Mouse (Mus musculus): ENCODE data around the gene Rps6ka4.

Gene Rps6ka4

DNA sequence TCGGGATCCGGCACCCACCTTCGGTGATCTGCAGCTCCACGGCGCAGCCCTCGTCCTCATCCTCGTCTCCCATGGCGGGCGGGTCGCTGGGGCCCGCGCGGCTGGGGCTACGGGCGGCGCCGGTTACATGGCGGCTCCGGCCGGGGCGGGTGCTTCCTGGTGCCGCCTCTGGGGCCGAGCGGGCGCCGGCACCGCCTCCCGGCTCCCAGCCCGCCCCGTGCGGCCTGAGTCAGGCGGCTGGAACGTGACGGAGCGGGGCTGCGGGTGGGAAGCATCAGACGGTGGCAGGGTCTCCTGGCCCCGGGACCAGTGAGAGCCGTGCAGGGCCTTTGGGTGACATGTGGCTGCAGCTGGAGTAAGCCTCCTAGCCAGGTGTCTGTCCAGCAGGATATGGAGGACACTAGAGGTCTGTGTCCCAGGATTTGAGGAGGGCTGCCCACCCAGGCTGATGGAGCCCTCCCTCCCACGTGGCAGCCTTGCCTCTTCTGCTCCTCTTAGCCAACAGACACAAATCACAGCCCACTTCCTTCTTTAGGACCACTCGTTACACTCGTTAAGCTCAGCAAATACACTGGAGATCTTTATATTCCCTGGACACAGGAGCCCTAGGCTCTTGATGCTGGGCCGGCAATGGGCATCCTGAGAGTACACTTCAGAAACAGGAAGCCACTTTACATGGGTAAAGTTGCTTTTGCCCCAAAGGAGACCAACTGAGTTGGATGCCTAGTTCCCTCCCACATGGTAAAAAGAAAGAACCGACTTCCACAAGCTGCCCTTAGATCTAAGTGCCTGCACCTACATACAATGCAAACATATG is at the start of gene Rps6ka4:
Gene Rps6ka4, minus strand, starts transcription at position 162 of the 817 bp plus-strand sequence.
- no peak for DNase-seq (ENCODE audit: low spot score)

DNA sequence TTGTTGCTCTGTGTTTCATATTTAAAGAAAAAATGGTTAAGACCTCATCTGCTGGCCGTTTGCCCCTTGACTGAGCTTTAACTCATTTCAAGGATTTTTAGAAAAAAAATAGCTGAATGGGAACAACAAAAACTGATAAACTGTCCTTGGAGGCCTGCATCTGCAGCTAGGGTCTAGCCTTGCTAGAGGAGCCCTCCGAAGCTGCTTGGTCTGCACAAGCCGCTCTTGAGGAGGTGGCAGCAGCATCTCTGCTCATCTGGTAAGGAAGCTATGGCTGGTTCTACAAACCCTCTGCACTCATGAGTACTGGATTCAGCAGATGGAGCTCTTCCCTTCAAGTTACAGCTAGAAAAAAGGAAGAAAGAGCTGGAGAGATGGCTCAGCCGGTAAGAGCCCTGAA is 37.5 kb upstream of the Rps6ka4 start:
- DNase-seq (ENCODE audit: low spot score) = no peak

DNA sequence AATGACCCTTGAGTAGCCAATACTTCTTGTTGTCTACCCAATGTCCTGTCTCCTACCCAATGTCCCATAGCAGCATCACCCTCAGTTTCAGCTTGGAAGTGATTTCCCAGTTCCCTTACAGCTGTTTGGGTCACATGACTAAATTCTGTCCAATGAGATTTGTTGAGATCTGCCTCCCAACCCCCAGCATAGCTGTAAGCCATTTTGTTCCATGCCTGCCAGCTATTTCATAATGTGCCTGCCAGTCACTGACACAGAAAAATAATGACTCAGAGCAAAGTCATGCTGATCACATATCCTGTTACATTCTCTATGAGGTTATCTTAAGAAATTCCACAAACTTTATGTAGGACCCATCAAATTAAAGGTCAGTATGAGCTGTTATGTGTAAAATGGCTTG is 36.4 kb upstream of the Rps6ka4 start:
- no peak for DNase-seq (ENCODE audit: low spot score)

DNA sequence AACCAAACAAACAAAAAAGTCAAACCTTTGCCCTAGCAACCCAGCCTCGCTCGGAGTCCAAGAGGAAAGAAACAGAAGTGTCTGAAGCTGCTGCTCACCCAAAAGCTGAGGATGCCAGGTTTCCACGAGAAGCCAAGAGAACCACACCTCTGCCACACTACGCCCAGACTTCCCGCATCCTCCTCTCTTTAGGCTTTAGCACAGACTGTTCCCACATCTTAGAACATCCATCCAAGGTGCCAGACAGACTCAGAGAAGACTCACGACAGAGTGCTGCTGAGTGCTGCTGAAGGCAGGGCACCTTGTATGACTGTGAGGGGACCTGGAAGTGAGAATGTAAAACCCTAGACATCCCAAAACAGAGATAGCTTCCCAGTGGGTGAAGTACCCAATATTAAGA is 35.4 kb upstream of the Rps6ka4 start:
- no peak for DNase-seq (ENCODE audit: low spot score)

DNA sequence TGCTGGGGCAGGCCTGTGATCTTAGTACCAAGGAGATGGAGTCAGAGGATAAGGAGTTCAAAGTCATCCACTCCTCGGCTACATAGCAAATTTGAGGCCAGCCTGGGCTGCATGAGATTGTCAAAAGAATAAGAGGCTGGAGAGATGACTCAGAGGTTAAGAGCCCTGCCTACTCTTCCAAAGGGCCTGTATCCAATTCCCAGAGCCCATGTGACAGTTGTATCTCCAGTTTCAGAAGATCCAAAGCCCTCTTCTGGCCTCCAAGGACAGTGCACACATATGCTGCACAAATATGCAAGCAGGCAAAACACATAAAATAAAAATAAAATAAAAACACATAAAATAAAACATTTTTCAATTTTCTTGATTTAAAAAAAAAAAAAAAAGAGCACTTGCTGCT is 33.8 kb upstream of the Rps6ka4 start:
- DNase-seq (ENCODE audit: low spot score) = no peak

DNA sequence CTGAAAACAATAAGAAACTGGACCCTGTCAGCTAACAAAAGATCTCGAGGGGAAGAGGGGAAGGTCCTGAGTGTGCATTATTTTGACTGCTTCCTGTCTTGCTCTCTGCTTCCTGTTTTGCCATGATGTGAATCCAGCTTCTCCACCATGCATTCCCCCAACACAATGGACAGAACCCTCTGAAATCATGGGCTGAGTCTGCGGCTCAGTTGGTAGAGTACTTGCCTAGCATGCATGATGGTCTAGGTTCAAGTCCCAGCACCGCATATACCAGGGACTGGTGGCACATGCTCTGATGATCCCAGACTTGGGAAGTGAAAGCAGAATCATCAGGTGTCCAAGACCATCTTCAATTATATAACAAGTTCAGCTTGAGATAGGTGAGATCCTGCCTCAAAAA is 32.3 kb upstream of the Rps6ka4 start:
- no peak for DNase-seq (ENCODE audit: low spot score)

DNA sequence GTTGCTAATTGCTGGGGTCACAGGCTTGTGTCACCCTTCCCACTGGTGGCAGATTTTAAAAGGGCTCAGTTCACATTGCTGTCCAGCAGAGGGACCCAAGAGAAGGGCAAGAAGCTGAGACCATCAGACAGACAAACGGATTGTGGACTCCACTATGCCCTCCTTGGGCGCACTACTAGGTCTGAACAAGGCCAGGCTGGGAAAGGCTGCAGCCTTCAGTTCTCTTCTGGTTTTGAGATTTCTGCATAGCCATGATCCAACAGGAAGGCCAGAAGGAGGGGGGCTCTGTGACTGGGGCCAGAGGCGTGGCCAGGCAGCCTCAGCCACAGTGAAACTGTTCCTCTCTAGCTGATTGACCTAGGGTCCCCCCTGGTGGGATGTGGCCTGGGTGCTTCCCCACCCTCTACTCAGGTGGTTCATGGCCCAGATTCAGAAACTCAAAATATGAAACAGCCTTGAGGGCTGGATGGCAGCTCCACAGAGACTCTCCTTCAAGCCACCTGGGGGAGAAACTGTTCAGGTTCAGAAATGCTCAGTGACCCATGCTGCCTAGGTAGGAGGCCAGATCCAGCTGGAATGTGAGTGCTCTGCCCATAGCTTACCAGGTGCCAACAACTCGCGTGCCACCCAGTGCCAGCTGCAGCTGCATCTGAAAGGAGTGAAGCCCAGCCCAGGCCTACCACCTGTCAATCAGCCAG is 31.3 kb upstream of the Rps6ka4 start:
- DNase-seq (ENCODE audit: low spot score) = peak; percentile 39

DNA sequence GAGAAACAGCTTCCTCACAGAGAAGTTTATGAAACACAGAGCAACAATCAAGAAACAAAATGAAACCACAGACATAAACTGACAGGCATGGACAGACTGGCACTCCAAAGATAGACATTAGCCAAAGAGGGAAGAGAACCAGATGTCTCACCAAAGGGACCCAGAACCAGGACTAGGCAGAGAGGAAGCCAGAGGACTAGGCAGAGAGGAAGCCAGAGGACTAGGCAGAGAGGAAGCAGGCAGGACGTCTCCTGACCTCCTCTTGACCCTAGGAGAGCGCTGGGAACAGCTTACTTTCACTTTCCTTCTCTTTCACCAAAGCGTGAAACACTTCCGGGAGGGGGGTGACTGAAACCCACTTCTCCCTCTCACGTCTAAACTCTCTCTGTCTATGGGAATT is 28.9 kb upstream of the Rps6ka4 start:
- peak; percentile 58 for DNase-seq (ENCODE audit: low spot score)

DNA sequence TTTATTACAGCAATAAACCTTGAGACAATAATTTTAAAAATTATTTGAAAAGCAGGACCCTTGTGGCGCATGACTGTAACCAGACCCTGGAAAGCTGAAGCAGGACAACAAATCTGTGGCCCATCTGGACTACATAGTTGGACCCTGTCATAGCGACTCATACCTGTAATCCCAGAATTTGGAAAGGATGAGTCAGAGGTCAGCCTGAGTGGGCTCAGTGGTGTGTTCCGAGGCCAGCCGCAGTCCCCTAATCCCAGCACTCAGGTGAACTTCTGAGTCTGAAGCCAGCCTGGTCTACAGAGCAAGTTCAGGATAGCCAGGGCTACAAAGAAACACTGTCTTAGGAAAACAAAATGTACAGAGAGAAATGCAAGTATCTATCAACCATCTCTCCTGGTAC is 21.0 kb upstream of the Rps6ka4 start:
- no peak for DNase-seq (ENCODE audit: low spot score)

DNA sequence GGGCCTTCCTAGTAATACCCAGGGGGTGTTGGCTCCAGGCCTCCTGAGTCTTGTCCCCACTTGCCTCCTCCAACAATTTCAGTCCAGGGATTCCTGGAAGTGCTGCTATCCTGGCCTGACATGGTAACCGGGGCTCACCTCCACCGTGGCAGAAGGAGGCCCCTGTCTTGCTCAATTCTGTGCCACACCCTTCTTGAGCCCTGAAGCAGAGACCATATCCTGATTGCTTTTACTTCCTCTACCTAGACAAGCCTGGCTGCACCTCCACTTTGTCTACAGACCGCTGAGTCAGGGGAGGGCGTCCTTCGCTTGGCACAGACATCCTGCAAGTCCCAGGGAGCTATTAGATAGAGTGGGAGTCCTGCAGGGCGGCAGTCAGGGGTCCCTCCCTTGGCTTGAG is 20.3 kb upstream of the Rps6ka4 start:
- no peak for DNase-seq (ENCODE audit: low spot score)

DNA sequence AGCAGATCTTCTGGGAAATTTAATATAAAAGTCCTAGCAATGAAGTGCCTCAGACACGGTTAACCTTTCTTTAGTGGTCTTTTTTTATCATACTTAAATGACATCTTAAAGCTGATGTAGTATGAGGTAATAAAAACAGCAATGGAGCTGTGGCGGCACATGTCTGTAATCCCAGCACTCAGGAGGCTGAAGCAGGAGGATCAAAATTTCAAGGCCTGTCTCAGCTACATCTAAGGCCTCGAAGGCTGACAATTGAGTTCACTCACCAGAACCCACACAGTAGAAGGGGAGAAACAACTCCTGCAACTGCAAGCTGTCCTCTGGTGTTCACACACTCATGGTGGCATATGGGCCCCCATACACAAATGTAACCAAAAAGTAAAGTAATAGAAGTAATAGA is 19.5 kb upstream of the Rps6ka4 start:
- DNase-seq (ENCODE audit: low spot score) = no peak

DNA sequence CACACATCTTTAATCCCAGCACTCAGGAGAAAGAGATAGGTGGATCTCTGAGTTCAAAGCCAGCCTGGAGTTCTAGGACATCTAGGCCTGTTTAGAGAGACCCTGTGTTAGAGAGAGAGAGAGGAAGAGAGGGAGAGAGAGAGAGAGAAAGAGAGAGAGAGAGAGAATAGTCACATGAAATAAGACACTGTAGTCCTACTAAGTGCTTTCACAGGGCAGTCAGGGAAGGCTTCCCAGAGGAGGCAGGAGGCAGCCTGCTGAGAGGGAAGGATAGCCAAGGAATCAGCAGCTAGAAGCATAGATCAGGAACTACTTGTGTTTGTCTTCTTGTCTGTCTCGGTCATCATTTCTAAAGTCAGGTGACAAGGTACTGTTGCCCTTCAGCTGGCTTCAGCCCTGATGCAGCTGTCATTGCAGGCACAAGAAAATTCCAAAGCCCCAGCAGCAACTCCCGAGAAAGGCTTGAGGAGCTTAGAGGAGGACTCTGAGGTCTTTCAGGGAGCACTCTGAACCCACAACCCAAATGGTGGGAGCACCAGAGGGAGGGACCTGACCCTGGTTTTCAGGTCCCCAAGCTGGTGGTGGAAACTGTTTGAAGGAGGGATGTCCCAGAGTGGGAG is 18.7 kb upstream of the Rps6ka4 start:
- no peak for DNase-seq (ENCODE audit: low spot score)

DNA sequence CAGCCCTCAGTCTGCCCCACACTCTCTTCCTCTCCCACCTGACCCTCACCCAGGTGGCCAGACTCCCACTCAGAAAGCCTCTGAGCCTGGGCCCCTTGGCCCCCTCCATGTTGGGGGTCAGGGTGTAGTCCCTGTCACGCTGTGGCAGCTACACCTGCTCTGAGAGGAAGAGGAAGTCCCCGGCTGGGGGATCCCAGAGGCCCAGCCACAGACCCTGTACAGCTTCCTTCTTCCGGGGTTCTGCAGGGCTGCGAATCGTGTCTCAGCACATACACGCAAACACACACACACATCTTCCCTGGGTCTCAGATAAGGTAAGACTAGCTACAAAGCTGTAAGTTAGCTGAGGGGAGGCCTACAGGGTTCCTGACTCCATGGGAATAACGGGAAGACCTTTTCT is 17.6 kb upstream of the Rps6ka4 start, which contains the start of gene Ccdc88b:
Gene Ccdc88b, minus strand, starts transcription at position 181 of the 400 bp plus-strand sequence.
- DNase-seq (ENCODE audit: low spot score) = no peak

DNA sequence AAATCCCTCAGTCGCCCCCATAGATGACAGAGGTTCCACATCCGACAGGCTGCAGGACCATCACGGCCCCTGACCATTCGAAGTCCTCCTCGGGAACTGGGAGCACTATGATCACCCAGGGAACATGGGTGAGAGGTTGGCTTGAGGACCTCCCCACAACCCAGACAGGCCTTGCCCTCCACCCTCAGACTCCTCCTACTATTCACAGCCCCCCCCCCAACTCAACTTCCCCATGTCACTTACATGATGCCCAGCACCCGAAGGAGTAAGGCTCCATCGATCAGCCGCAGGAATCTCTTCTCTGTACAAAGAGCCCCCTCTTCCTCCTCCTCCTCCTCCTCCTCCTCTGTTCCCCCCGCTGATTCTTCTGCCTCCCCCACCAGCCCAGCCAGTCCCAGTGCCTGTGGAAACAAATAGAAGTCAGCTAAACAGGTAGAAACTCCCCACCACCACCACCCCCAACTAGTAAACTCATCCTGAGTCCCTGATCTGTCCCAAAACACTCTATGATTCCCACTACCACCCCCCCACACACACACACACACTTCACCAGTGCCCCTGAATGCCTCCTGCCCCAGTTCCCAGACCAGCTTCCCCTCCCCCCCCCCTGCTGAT is 17.1 kb upstream of the Rps6ka4 start:
- no peak for DNase-seq (ENCODE audit: low spot score)

DNA sequence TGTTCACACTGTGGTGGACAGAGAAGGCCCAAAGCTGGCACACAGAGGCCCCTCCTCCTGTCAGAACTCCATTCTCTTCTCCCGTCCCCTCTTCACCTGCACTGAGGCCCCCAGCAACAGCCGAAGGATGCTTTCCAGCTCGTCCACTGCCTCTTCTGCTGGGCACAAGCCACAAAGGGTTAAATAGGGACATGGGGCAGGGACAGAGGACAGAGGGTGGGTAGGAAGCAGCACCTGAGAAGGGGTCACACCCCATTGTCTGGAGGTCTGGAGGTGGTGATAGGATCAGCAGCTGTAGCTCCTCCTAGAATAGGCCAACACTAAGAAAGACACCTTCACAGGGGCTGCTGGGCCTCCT is 16.5 kb upstream of the Rps6ka4 start:
- no peak for DNase-seq (ENCODE audit: low spot score)

DNA sequence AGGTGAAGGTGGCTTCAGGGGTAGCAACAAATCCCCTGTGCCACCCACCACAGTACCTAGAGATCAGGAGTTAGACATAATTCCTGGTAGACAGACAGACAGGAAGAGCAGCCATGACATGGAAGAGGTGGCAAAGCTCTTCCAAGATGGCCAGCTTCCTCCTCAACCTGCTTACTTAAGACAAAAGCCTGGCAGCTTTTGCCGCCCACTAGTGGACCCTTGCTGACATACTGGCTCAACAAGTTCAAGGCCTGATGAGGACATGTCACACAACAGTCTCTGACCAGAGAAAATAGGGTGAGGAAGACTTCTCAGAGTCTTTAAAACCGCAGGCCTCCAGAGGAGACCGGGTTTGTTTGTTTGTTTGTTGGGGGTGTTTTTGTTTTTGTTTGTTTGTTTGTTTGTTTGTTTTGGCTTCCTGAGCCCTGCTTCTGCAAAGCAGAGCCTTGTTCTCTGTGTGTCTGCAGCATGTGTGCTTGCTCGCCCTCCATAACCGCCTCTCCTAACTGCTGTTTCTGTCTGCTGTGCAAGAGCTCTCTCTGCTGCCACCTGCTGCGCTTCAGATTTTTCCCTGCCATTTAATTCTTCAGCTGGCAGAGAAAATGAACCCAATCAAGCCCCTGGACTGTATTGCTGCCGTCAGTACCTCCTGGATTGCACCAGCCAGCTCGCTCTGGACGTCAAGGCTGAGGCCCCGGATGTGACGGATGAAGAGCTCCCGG is 16.0 kb upstream of the Rps6ka4 start:
- no peak for DNase-seq (ENCODE audit: low spot score)

DNA sequence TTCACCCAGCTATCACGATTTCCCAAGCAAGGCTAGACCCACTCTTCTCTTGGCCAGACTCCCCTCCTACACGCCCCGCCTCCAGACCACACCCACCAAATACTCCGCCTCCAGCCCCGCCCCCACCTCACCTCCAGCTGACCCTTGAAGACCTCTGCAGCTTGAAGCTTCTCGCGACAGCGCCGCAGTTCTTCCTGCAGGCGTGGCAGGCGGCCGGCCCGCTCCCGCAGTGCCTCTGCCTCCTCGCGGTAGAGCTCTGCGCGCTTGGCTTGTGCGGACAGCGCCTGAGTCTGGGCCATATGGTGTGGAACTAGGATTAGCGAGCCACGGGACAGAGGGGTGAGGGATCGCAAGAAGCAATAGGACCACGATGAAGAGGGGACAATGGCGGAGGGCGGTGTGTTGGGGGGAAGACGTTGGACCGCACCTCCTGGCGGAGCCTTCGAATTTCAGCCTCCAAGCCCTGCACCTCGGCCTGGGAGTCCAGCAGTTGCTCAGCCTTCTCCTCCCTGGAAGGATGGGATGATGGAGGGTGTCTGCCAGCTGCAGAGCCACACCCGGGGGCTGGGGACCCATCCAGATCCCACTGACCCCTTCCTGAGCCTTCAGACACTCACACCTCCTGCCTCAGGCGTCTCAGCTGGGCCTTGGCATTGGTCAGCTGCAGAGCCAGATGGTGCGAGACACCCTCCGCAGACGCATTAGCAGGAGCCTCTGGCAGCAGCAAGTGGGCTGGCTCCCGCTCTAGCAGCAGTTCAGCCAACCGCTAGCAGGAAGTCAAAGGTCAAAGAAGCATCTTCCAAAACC is 15.0 kb upstream of the Rps6ka4 start:
- DNase-seq (ENCODE audit: low spot score) = no peak

DNA sequence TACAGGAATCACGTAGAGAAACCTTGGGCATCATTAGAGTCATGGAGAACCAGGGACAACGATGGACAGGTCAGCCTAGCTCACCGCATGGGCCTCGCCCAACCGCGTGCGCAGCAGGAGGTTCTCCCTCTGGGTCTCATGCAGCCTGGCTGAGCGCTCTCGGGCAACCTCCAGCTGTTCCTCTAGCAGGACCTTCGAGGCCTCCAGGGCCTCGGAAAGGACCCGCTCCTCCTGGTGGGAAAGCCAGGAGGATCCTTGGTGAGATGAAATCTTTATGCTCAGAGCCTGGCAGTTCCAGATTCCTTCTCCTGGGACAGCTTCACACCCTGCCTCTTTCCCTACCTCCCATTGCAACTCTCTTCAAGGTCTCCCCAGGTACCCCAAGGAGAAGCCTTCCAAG is 14.2 kb upstream of the Rps6ka4 start:
- DNase-seq (ENCODE audit: low spot score) = no peak

DNA sequence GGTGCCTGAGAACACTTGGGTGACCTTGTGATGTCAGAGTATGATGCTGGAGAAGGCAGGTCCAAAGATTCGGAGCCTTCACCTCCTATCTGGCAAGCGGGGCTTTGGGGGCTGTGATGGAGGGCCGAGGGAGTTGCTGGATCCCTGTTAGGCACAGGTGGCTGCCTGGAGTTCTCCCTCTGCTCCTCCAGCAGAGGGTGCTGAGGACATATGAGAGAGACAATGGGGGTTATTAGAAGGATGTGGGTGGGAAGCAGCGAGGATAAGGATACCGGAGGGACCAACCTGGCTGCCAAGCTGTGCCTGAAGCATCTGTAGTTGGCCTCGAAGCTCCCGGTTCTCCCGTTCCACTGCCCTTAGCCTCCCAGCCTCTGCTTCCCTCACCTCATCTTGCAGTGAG is 13.5 kb upstream of the Rps6ka4 start:
- no peak for DNase-seq (ENCODE audit: low spot score)

DNA sequence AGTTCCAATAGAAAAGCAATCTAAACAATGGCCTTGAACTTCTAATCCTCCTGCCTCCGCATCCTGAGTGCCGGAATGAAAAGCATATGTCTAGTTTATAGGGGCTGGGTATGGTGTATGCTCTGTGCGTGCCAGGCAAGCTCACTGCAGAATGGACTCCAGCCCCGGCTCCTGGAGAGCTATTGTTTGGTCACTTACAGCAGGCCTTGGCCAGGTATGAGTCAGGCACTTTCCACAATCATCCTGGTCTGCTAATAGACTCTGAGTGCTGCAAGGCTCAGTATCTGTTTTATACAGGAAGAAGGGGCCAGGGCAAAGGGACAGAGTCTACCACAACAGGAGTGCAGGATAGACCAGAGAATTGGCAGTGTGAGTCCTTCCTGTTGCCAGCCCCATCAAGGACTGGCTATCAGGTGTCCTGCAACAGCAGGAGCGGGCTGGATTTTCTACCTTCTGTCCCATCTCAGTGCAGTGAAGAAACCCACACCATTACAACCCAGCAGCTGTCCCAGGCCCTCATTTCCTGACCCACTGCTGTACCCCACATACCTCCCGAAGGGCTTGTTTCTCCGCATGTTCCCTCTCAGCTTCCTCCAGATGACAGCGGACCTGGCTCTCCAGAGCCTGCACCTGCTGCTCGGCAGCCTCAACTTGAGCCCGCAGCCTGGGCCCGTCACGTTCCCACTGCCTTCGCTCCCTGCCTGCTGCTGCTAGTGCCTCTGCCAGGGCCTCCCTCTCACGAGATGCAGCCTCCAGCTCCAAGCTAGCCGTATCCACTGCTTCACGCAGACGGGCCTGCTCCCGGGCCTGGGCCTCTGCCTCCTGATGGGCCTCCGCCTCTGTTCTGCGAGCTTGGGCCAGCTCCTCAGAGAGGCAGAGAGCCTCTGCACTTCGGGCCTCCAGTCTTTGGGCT is 12.2 kb upstream of the Rps6ka4 start:
- no peak for DNase-seq (ENCODE audit: low spot score)
